Mouse (Mus musculus) liver, adult 2 months (tissue): Measurements from ENCODE around the gene Tmem156. TPM values are rescaled to one million over a fixed set of nuclear protein-coding genes. Genes with fewer than 3 reads are reported as not detected.

Experiments used
- DNase-seq: peaks from one replicate; pipeline ENCODE4 v3.0.0-alpha.2; 2011; ENCODE audit warnings: low read depth, low spot score; ENCODE audit errors: extremely low read depth
- H3K27ac ChIP-seq: fragments of 200-500 bp; replicated peaks from 2 replicates; pipeline ENCODE4 v1.5.1; 2012; ENCODE audit warnings: low read depth, mild to moderate bottlenecking, control low read depth, inconsistent platforms, low read length; ENCODE audit not compliant: insufficient read depth
- H3K27me3 ChIP-seq: fragments of 200-500 bp; 2 replicates; pipeline ENCODE4 v1.6.1; 2012; ENCODE audit warnings: mild to moderate bottlenecking, moderate library complexity, low read length, inconsistent platforms; ENCODE audit not compliant: control insufficient read depth, insufficient read depth
- H3K36me3 ChIP-seq: fragments of 200-500 bp; 2 replicates; pipeline ENCODE4 v1.6.1; 2012; ENCODE audit warnings: low read length, inconsistent platforms; ENCODE audit not compliant: control insufficient read depth, insufficient read depth
- H3K4me1 ChIP-seq: fragments of 200-500 bp; 2 replicates; pipeline ENCODE4 v1.6.1; 2011; ENCODE audit warnings: low read length; ENCODE audit not compliant: control insufficient read depth, insufficient read depth
- H3K4me3 ChIP-seq: fragments of 200-500 bp; 2 replicates; pipeline ENCODE4 v1.5.1; 2011; ENCODE audit warnings: low read depth, mild to moderate bottlenecking, control low read depth, low read length, moderate library complexity; ENCODE audit not compliant: insufficient read depth
- H3K79me2 ChIP-seq: fragments of 200-500 bp; 2 replicates; pipeline ENCODE4 v1.6.1; 2012; ENCODE audit warnings: inconsistent platforms, mild to moderate bottlenecking, low read length, moderate library complexity; ENCODE audit not compliant: control insufficient read depth, insufficient read depth
- H3K9ac ChIP-seq: fragments of 200-500 bp; 2 replicates; pipeline ENCODE4 v1.6.1; 2012; ENCODE audit warnings: low read depth, mild to moderate bottlenecking, control low read depth, inconsistent platforms, low read length
- CTCF ChIP-seq: fragments of 200-500 bp; IDR thresholded peaks from 2 replicates; pipeline ENCODE4 v1.5.1; 2011; ENCODE audit warnings: low read depth, low read length, control low read depth
- POLR2A ChIP-seq: fragments of 200-500 bp; IDR thresholded peaks from 2 replicates; pipeline ENCODE4 v1.6.1; 2011; ENCODE audit warnings: low read length, control low read depth; ENCODE audit not compliant: insufficient read depth; ENCODE audit errors: extremely low read depth
- WGBS: fragments of 180-500 bp; shearing (Covaris S2); methylation state at CpG from one replicate; pipeline ENCODE4 v1.1.7; 2018; 5-methylcytosine and 5-hydroxymethylcytosine counted together
- polyA plus RNA-seq: library from polyadenylated mRNA; depleted of rRNA; stranded (reverse); fragments of >200 nt; gene quantifications from 2 replicates; pipeline ENCODE4 v1.2.3, GENCODE M21; 2012
- total RNA-seq: library from RNA; depleted of rRNA; stranded (reverse); fragments of >200 nt; gene quantifications from 2 replicates; pipeline ENCODE4 v1.2.3, GENCODE M21; 2014

Tmem156 gene
- total and polyA plus RNA-seq, 2 experiments, result 0.65 TPM; not detected in 1

GRCm38 (mm10) chr5:65036597-65036996 lies 55.3 kb downstream of the Tmem156 start:
- Histone ChIP-seq H3K27me3 (no peaks in the 10 kb centered on the region), H3K27ac (no peak overlapping the region), H3K4me3 (no peak overlapping the region), H3K36me3 (peaks cover 14% of the 10 kb centered on the region; the same call in 1 of the 2 replicates), H3K9ac (no peak overlapping the region), H3K79me2 (no peaks in the 10 kb centered on the region), H3K4me1 (no peaks in the 10 kb centered on the region)
- no peak for DNase-seq
- no peak for TF ChIP-seq POLR2A
- 87% methylated on average over 13 of the region's 13 CpGs for WGBS

DNA sequence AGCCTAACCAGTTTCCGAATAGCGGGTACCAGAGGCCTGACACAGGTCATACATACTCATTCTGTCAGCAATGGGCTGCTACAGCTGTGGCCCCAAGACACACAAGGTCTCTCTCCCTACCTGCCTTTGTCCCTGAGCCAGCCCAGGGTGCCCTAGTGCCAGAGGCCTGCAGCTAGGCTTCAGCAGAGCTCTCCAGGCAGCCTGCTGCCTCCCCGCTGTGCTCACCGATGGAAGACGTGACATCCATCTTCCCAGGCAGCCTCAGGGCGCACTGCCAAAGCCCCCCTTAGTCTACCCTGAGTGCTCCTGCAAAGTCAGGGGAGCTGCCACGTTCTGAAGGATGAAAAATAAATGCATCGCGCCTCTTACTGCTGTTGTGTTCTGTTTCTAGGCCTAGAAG lies 63.9 kb downstream of the Tmem156 start:
- no peak overlapping the region for H3K27ac ChIP-seq
- H3K4me1 ChIP-seq, result no peaks in the 10 kb centered on the region; the same call in 1 of the 2 replicates
- H3K36me3 ChIP-seq, result peaks cover 41% of the 10 kb centered on the region
- 84% methylated on average over 9 of the region's 9 CpGs for WGBS
- H3K27me3 ChIP-seq, result no peaks in the 10 kb centered on the region
- no peak for DNase-seq
- no peak overlapping the region for H3K4me3 ChIP-seq
- no peaks in the 10 kb centered on the region for H3K79me2 ChIP-seq
- no peak overlapping the region for H3K9ac ChIP-seq
- TF ChIP-seq POLR2A, result no peak
- no peak for TF ChIP-seq CTCF

DNA sequence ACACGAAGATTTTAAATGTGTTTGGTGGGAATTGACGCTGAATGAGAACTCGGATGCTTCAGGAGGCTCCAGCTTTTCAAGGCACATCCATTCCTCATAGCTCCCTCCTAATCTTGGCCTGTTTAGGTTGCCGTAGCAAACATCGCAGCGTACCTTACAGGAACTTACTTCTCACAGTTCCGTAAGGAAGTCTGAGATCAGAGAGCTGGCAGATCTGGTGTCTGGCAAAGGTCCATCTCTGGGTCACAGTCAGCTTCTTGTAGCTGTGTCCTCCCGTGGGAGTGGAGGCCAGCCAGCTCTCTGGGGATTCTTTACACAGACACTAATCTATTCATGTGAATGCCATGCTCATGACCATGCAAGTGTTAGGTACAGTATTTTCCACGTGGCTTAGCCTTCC lies 65.2 kb downstream of the Tmem156 start:
- DNase-seq, result no peak
- Histone ChIP-seq H3K79me2 (no peaks in the 10 kb centered on the region), H3K9ac (no peak overlapping the region), H3K27me3 (no peaks in the 10 kb centered on the region), H3K4me1 (no peaks in the 10 kb centered on the region; the same call in 1 of the 2 replicates), H3K36me3 (peaks cover 45% of the 10 kb centered on the region), H3K4me3 (no peak overlapping the region), H3K27ac (no peak overlapping the region)
- no peak for TF ChIP-seq CTCF
- no peak for TF ChIP-seq POLR2A
- WGBS, result 76% methylated on average over 9 of the region's 9 CpGs

DNA sequence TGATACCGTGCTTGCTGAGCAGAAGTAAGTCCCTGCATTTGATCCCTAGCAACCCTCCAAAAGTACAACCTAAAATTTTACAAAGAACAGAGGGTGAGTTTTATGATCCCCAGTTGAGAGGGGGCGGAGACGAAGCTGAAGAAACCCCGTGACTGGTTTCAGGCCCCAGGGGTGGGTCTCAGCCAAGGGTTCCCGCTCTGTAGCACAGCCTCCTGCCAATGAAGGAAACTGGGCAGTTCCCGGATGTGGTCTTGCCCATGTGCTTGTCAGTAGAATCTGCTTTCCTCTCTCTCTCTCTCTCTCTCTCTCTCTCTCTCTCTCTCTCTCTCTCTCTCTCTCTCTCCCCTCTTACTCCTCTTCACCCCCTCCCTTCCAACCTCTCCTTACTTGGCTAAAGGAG lies 66.0 kb downstream of the Tmem156 start:
- peaks cover 45% of the 10 kb centered on the region for H3K36me3 ChIP-seq
- H3K4me3 ChIP-seq, result no peak overlapping the region
- no peak for DNase-seq
- no peaks in the 10 kb centered on the region for H3K79me2 ChIP-seq
- H3K4me1 ChIP-seq, result no peaks in the 10 kb centered on the region; the same call in 1 of the 2 replicates
- TF ChIP-seq CTCF (no peak), POLR2A (no peak)
- no peaks in the 10 kb centered on the region for H3K27me3 ChIP-seq
- no peak overlapping the region for H3K9ac ChIP-seq
- 83% methylated on average over 6 of the region's 6 CpGs for WGBS
- no peak overlapping the region for H3K27ac ChIP-seq

- Histone ChIP-seq H3K4me1 (no peaks in the 10 kb centered on the region; the same call in 1 of the 2 replicates), H3K79me2 (no peaks in the 10 kb centered on the region), H3K36me3 (peaks cover 38% of the 10 kb centered on the region), H3K9ac (no peak overlapping the region), H3K27me3 (no peaks in the 10 kb centered on the region), H3K4me3 (no peak overlapping the region), H3K27ac (no peak overlapping the region)
- TF ChIP-seq CTCF (no peak), POLR2A (no peak)
- DNase-seq, result no peak
- WGBS, result 87% methylated on average over 2 of the region's 2 CpGs
Observed at GRCm38 (mm10) chr5:65024641-65025040, 67.3 kb downstream of the Tmem156 start.

GRCm38 (mm10) chr5:65022006-65022405 lies 69.9 kb downstream of the Tmem156 start:
- Histone ChIP-seq H3K4me1 (no peaks in the 10 kb centered on the region; the same call in 1 of the 2 replicates), H3K36me3 (peaks cover 38% of the 10 kb centered on the region), H3K27ac (no peak overlapping the region), H3K79me2 (no peaks in the 10 kb centered on the region), H3K27me3 (no peaks in the 10 kb centered on the region), H3K4me3 (no peak overlapping the region), H3K9ac (no peak overlapping the region)
- no peak for DNase-seq
- TF ChIP-seq POLR2A (no peak), CTCF (no peak)
- WGBS, result 97% methylated on average over 4 of the region's 4 CpGs
